Mouse (Mus musculus): ENCODE results near the gene Ak5.
"Not testable (repeated sequence)": the region's sequence is repeated elsewhere in the genome, so short reads cannot be mapped to it uniquely, and the experiment has no call there.

Ak5 gene

DNA sequence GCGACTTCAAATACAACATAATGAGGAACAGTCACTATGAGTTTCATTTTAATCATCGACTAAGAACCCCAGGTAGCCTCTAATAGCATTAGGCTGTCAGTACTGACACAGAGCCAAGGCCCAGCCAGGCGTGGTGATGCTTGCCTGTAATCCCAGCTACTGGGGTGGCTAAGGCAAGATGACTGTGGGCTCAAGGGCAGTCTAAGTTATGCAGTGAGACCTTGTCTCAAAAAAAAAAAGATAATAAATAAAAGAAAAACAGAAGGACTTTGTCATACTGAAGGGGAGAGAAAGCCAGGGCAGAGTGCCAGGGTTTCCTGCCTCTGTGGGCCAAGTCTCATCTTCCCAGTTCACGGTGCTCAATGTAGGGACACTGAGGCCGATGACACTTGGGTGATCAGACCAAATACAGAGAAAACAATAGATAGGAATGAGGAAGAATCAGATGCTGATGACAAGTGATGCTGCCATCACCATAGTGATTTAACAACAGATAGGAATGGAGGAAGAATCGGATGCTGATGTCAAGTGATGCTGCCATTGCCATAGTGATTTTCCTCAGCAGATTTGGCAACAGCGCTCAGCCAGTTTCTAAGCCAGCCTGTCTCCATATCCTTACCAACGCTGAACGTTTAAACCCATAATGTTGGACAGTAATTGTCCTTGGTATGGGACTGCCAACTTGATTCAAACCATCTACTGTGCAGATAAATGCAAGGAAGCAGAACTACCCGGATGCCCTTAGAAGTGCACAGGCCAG lies 42.9 kb downstream of the Ak5 start:
- DNase-seq = no peak

GRCm38 (mm10) chr3:152620534-152620933 lies 47.6 kb downstream of the Ak5 start:
- DNase-seq = no peak

- DNase-seq = no peak
Measured at GRCm38 (mm10) chr3:152620058-152620457, 48.1 kb downstream of the Ak5 start.

GRCm38 (mm10) chr3:152609076-152609475 lies 59.1 kb downstream of the Ak5 start:
- DNase-seq = no peak

GRCm38 (mm10) chr3:152605849-152606248 lies 62.3 kb downstream of the Ak5 start:
- DNase-seq = no peak

- no peak for DNase-seq
Measured at GRCm38 (mm10) chr3:152599679-152600078, 68.5 kb downstream of the Ak5 start.

DNA sequence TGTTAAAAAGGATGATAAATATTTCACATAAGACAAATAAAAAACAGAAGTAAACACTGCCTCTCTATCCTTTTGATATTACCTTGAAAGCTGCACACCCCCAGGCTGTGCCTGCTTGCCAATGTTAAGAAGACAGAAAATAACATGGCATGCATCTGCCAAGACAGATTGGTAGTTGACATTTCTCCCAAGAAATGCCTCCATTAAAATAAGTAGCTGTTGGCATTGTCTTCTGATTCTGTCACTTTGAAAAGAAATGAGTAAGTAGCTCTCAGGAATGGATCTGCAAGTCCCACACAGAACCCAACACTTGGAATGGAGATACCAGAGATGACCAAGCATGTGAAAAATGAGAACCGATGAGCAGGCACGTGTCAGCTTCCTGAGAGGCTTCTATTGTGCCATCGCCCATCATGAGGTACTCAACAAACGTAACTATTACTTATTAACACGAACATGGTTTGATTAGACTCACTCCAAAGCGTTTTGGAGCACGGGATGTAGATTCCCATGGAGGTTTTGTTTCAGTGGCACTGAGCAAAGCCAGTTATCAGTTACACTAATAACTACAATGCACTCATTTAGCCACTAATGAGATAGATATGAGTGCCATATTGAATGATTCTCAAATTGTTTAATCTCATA lies 71.6 kb downstream of the Ak5 start:
- no peak for DNase-seq

DNA sequence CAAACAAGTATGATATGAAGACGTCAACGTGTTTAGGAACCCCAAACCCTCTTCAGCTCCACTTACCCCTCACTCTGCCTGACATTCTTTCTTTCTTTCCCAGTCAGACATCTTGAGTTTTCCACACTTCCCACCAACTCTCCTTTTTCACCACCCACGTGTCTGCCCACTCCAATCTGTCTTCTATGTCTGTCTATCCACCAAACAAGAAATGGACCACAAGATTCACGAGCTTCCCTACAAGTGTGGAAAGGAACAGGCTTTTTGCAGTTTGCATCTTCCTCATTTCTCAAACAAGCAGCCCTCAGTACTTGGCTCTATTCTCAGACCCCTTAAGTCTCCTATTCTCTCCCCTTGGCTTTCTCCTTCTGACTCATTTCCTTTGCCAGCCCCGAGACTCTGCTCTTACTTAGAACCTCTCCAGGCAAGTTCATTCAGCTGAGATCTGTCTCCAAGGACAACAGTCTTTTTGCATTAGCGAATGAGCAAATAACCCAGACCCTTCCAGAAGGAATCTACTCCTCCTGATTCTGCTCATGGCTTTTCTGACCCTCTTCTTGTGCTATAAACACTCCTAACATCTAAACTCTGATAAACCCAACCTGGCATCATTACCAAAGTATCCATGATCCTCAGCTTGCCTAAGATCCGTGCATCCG lies 75.3 kb downstream of the Ak5 start:
- no peak for DNase-seq

GRCm38 (mm10) chr3:152590491-152590890 lies 77.7 kb downstream of the Ak5 start:
- no peak for DNase-seq

DNA sequence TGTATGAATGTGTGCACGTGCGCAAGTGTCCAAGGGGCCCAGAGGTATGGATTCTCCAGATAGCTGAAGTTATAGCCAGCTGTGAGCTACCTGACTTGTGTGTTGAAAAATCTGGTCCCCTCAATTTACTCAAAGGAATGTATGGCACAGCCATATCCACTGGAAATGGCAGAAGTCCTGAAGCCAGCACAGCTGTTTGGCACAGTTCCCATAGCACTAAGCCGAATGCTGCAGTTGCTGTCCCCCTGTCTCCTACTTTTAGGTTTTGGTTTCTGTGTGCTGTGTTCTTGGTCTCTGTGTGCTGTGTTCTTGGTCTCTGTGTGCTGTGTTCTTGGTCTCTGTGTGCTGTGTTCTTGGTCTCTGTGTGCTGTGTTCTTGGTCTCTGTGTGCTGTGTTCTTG lies 79.1 kb downstream of the Ak5 start:
- DNase-seq = not testable (repeated sequence)

DNA sequence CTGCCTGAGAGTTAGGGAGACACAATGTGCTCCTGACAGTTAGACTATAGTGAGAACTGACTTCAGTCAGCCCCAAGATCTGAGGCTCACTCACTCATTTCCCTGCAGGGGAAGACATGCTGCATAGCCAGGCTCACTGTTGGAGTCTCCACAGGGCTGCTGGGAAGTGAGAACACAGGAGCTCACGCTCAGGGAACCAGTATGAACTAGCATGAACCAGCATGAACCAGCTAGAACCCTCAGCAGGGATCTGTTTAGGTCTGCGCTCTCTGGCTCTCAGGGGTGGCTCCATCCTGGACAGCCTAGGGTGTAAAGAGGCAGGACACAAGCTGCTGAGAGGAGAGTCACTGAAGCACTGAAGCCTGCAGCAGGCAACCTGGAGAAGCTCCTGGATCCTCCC lies 81.2 kb downstream of the Ak5 start:
- no peak for DNase-seq

GRCm38 (mm10) chr3:152586191-152586590 lies 82.0 kb downstream of the Ak5 start:
- DNase-seq = no peak

DNA sequence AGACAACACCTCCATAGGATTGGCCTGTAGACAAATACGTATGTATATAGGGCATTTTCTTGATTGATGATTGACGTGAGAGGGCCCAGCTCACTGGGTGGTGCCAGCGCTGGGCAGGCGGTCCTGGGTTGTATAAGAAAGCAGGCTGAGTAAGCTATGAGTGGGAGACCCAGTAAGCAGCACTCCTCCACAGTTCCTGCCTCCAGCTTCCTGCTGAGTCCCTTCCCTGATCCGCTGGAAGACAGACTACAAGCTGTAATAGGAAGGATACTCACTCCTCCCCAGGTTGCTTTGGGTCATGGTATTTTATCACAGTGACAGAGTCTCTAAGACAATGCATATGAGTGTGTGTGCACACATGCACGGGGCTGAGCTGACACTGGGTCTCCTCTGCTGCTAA lies 82.6 kb downstream of the Ak5 start:
- no peak for DNase-seq

GRCm38 (mm10) chr3:152583033-152583432 lies 85.1 kb downstream of the Ak5 start:
- DNase-seq = no peak

- DNase-seq = not testable (repeated sequence)
Measured at GRCm38 (mm10) chr3:152581853-152582252, 86.3 kb downstream of the Ak5 start.

DNA sequence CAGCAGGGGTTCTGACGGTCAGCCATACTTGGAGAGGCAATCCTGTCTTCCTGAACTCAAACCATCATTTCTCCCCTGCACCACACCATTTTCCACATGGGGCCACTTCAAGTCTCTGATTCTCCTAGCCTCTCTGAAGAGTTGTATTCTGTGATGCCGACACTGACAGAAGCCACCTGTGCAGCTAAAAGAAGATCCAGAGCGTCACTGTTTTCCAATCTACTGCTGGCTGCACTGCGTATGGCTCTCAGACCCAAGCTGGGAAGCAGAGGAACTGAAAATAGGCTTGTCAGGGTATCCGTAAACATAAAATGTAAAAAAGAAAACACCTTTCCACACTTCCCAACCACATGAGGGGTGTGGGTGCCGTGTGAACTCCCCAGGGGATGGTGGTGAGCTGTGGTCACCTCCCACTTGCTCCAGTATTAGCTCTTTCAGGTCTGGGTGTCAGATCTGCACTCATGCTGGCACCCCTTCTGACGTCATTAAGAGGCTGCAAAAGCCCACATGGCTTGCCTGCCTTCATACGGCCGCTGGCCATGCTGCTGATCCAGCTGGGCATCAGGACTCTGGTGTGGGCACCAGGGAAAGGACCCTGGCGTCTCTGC lies 88.1 kb downstream of the Ak5 start:
- no peak for DNase-seq

DNA sequence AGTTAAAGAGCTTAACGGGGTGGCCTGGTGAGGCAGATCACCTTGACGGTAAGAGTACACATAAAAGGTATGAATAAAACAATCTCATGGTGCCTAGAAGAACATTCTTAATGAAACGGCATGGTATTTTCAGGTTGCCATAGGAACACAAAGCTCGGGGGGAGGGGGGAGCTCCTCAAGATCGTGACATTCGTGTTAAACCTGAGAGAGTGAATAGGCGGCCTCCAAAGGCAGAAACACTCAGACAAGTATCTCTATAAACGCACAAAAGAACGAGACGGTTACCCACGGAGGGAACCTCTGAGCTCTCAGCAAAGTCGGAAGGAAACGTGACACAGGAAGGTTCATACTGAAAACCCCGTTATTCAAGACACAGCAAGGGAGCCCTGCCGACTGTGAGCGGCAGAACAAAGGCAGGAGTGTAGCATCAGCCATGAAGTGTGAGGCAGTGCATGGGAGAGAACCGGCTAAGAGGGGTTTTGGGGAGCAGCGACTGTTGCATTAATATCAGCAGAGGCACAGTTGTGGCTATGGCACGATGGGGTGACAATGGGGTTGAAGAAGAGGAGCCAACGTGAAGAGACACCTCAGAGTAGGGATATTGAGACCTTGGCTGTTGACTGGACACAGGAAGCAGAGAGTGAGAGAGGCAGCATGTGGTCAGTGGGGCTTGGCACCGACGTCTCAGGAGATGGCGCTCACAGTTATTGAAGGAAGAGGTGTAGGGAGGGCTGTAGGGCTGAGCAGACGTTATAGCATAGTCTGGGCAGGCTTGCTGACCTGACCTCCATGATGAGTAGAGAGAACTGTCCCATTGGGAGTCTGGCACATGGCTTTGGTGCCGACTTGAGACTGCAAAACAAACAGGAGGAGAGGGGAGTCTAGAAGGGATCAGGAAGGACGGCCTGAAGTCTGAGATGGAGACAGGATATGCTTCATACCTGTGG lies 89.6 kb downstream of the Ak5 start:
- DNase-seq = no peak

GRCm38 (mm10) chr3:152577763-152578162 lies 90.4 kb downstream of the Ak5 start:
- no peak for DNase-seq

DNA sequence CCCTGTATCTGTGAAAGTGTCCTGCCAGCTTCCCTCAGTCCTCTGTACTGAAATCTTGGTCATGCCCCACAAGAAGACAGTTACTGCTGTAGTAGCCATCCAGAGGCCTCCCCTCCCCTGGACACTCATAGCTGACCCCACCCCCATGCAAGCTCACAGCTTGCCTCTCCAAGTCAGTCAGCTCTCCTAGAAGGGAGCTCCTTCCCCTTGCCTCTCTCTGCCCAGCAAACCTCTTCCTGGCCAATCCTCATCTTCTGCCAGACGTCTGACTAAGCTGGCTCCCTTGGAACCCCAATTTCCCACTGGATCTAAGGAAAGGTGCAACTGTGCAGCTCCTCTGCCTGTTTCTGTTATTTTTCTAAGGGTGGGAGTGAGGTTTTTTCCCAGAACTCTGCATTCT lies 90.9 kb downstream of the Ak5 start:
- DNase-seq = no peak

DNA sequence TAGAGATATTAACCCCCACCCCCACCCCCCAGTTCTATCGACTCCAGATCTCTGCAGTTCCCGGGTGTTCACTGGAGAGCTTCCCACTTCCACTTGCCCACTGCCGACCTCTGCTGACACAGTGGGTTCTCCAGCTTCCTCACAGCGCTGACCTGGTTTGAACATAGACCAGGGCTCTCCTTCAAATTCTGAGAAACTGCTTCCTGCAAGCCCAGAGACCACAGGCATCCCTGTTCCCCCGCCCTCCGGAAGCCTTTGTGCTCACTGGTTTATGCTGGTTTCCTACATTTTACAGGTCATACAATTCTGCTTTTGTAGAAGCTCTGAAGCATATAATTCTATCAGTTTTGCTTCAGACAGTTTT lies 98.9 kb downstream of the Ak5 start:
- no peak for DNase-seq

- DNase-seq = no peak
Measured at GRCm38 (mm10) chr3:152568455-152569241, 99.5 kb downstream of the Ak5 start.

All from cerebellum, adult 9-11 months (tissue).